In the genomic region with DNA sequence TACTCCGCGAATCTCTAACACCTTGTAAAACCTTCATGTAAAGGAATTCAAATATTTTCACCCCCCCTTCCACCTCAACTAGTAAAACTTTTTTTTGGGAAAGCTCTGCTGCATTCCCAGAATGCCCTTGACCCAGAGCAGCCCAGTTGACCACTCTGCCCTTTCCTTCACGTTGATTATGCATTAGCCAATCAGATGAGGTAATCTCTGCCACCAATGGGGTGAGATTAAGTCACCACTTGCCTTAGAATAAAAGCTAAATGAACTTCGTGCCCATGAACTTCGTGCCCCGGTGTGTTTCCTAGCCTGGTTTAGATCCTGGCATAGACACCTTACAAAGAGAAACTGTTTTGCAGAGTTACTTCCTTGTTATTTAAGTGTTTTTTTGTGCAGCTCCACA, we compare ENCODE assay signal across 8 mouse cellular contexts. TPM values are rescaled to one million over a fixed set of nuclear protein-coding genes. Genes with fewer than 3 reads are reported as not detected.
DNase-seq lines count a peak whose midpoint lies in the region; ATAC-seq and TF ChIP-seq lines count a peak whose summit lies in the region.

No protein-coding gene starts in this region.

- H3K4me2 ChIP-seq in hindbrain, embryonic 16.5 days (ENCODE audit: low read length): peak overlapping the region; percentile 78
- peak overlapping the region; percentile 86 for H3K4me2 ChIP-seq in liver, embryonic 14.5 days (ENCODE audit: low read depth)

- H3K27me3 ChIP-seq in erythroblast, embryonic 14.5 days (ENCODE audit: control insufficient read depth): no peaks in the 10 kb centered on the region
- no peaks in the 10 kb centered on the region for H3K27me3 ChIP-seq in hindbrain, embryonic 16.5 days (replicated peaks; ENCODE audit: control insufficient read depth, insufficient read depth, low read length)
- H3K27me3 ChIP-seq in liver, embryonic 14.5 days (ENCODE audit: control insufficient read depth, insufficient read depth, low read length): no peaks in the 10 kb centered on the region
- no peaks in the 10 kb centered on the region for H3K27me3 ChIP-seq in small intestine, adult 2 months (ENCODE audit: control insufficient read depth, insufficient read depth, low read length)

- no peak for TF ChIP-seq POLR2A in small intestine, adult 2 months (IDR thresholded peaks at IDR 0.05; ENCODE audit: low read depth, low read length)

- no peak for TF ChIP-seq CTCF in liver, embryonic 14.5 days (IDR thresholded peaks at IDR 0.05; ENCODE audit: low read depth)
- no peak for TF ChIP-seq CTCF in small intestine, adult 2 months (IDR thresholded peaks at IDR 0.05; ENCODE audit: extremely low read depth, insufficient read length, insufficient replicate concordance, low read depth, low read length)

- DNase-seq in liver, embryonic 14.5 days (ENCODE audit: low read depth in 3 of 3, low spot score in 3 of 3): no peak
- no peak for DNase-seq in urinary bladder, postnatal 25 days (ENCODE audit: low spot score)
- DNase-seq in frontal cortex, postnatal 25 days (ENCODE audit: low spot score in 2 of 2): no peak

- no peak for ATAC-seq in erythroblast, adult 5-6 weeks (replicated peaks; ENCODE audit: low FRiP score, poor library complexity, severe bottlenecking)
- 0 out of 2 replicates have a peak, but pooled peaks have one; percentile 18 for ATAC-seq in common myeloid progenitor, adult 5-6 weeks (replicated peaks; ENCODE audit: low read depth, poor library complexity, severe bottlenecking)
- no peak for ATAC-seq in hindbrain, embryonic 16.5 days
- no peak for ATAC-seq in liver, embryonic 14.5 days (ENCODE audit: insufficient read depth)

- TF ChIP-seq EP300 in liver, embryonic 14.5 days (IDR thresholded peaks at IDR 0.05; ENCODE audit: low read depth): no peak

- H3K4me1 ChIP-seq in erythroblast, embryonic 14.5 days (ENCODE audit: control insufficient read depth): peaks cover 44% of the 10 kb centered on the region
- H3K4me1 ChIP-seq in hindbrain, embryonic 16.5 days (ENCODE audit: control insufficient read depth, insufficient read depth, low read depth, low read length): peaks cover 11% of the 10 kb centered on the region
- H3K4me1 ChIP-seq in liver, embryonic 14.5 days (replicated peaks; ENCODE audit: control insufficient read depth in 2 of 2, insufficient read depth in 2 of 2, low read length in 1 of 2): peaks cover 6 to 21% of the 10 kb centered on the region in 2 experiments
- peaks cover 10% of the 10 kb centered on the region for H3K4me1 ChIP-seq in small intestine, adult 2 months (ENCODE audit: control insufficient read depth, insufficient read depth, insufficient read length, low read length)

- no peaks in the 10 kb centered on the region; the same call in 1 of the 2 replicates for H3K36me3 ChIP-seq in erythroblast, embryonic 14.5 days (ENCODE audit: control insufficient read depth)
- H3K36me3 ChIP-seq in hindbrain, embryonic 16.5 days (ENCODE audit: control insufficient read depth, insufficient read depth, low read length): no peaks in the 10 kb centered on the region
- H3K36me3 ChIP-seq in liver, embryonic 14.5 days (replicated peaks; ENCODE audit: control insufficient read depth, insufficient read depth, low read depth): no peaks in the 10 kb centered on the region
- no peaks in the 10 kb centered on the region for H3K36me3 ChIP-seq in small intestine, adult 2 months (ENCODE audit: control insufficient read depth, insufficient read depth, low read length)

- H3K9ac ChIP-seq in hindbrain, embryonic 16.5 days (ENCODE audit: low read depth, low read length): peak overlapping the region; percentile 80
- H3K9ac ChIP-seq in liver, embryonic 14.5 days (replicated peaks): peak overlapping the region; percentile 87

- H3K27ac ChIP-seq in hindbrain, embryonic 16.5 days (ENCODE audit: low read depth, low read length): peak overlapping the region; percentile 90
- H3K27ac ChIP-seq in liver, embryonic 14.5 days: peak overlapping the region; percentile 90
- H3K27ac ChIP-seq in small intestine, adult 2 months (ENCODE audit: insufficient read depth, low read depth, low read length): peak overlapping the region; percentile 99

- H3K4me3 ChIP-seq in erythroblast, embryonic 14.5 days (replicated peaks): peak overlapping the region; percentile 78
- H3K4me3 ChIP-seq in hindbrain, embryonic 16.5 days (ENCODE audit: low read length): peak overlapping the region; percentile 72
- H3K4me3 ChIP-seq in liver, embryonic 14.5 days (ENCODE audit: insufficient read depth in 1 of 2, low read depth in 2 of 2, low read length in 2 of 2): peak overlapping the region; percentile 32 to 60
- H3K4me3 ChIP-seq in small intestine, adult 2 months (ENCODE audit: low read depth, low read length): peak overlapping the region; percentile 80

- WGBS in hindbrain, embryonic 16.5 days: 41% methylated on average over 6 of the region's 6 CpGs
- WGBS in liver, embryonic 14.5 days (ENCODE audit: insufficient replicate concordance): 33% methylated on average over 6 of the region's 6 CpGs
- 4% methylated on average over 6 of the region's 6 CpGs for WGBS in small intestine, adult 2 months

- no peaks in the 10 kb centered on the region for H3K9me3 ChIP-seq in erythroblast, embryonic 14.5 days (ENCODE audit: control insufficient read depth, low read length)
- no peaks in the 10 kb centered on the region for H3K9me3 ChIP-seq in hindbrain, embryonic 16.5 days (ENCODE audit: control insufficient read depth, low read length)
- H3K9me3 ChIP-seq in liver, embryonic 14.5 days (ENCODE audit: control insufficient read depth, low read length): peaks cover 2% of the 10 kb centered on the region; the same call in 1 of the 2 replicates

RNA-seq across cellular contexts. Expression of a gene that starts 20.6 kb away (rescaled TPM):
- not detected in 2 replicates for polyA plus RNA-seq in erythroblast, embryonic 14.5 days (2012)
- not detected in 2 replicates for total RNA-seq in erythroblast, adult 5-6 weeks (2015; ENCODE audit: low replicate concordance)
- total RNA-seq in erythroblast, adult 5-6 weeks (2017; ENCODE audit: low replicate concordance): not detected in 2 replicates
- not detected in 2 replicates for total RNA-seq in common myeloid progenitor, adult 5-6 weeks (2017)
- not detected in 2 replicates for polyA plus RNA-seq in hindbrain, embryonic 16.5 days (2015; fragmentation: Nextera tagmentation; extraction: Ambion mirVana)
- not detected in 2 replicates for polyA plus RNA-seq in liver, embryonic 14.5 days (2012; rRNA removed)
- not detected in 2 replicates for polyA plus RNA-seq in liver, embryonic 14.5 days (2014; fragmentation: Nextera tagmentation; extraction: Ambion mirVana)
- 23.4 TPM in 1 of 2 replicates, not detected in the other for polyA plus RNA-seq in small intestine, adult 2 months (2012; rRNA removed)

RNA-seq across cellular contexts. Expression of a gene that starts 31.5 kb away (rescaled TPM):
- polyA plus RNA-seq in erythroblast, embryonic 14.5 days (2012): 1.5 and 1.7 TPM in 2 replicates
- total RNA-seq in erythroblast, adult 5-6 weeks (2015; ENCODE audit: low replicate concordance): 236 and 252 TPM in 2 replicates
- total RNA-seq in erythroblast, adult 5-6 weeks (2017; ENCODE audit: low replicate concordance): 105 and 186 TPM in 2 replicates
- total RNA-seq in common myeloid progenitor, adult 5-6 weeks (2017): 481 and 507 TPM in 2 replicates
- 975 and 1,060 TPM in 2 replicates for polyA plus RNA-seq in hindbrain, embryonic 16.5 days (2015; fragmentation: Nextera tagmentation; extraction: Ambion mirVana)
- polyA plus RNA-seq in liver, embryonic 14.5 days (2012; rRNA removed): 67.7 and 91.6 TPM in 2 replicates
- polyA plus RNA-seq in liver, embryonic 14.5 days (2014; fragmentation: Nextera tagmentation; extraction: Ambion mirVana): 259 and 262 TPM in 2 replicates
- polyA plus RNA-seq in small intestine, adult 2 months (2012; rRNA removed): 11.5 and 25.9 TPM in 2 replicates

RNA-seq across cellular contexts. Expression of a gene that starts 41.4 kb away (rescaled TPM):
- polyA plus RNA-seq in erythroblast, embryonic 14.5 days (2012): not detected in 2 replicates
- total RNA-seq in erythroblast, adult 5-6 weeks (2015; ENCODE audit: low replicate concordance): not detected in 2 replicates
- not detected in 2 replicates for total RNA-seq in erythroblast, adult 5-6 weeks (2017; ENCODE audit: low replicate concordance)
- not detected in 2 replicates for total RNA-seq in common myeloid progenitor, adult 5-6 weeks (2017)
- not detected in 2 replicates for polyA plus RNA-seq in hindbrain, embryonic 16.5 days (2015; fragmentation: Nextera tagmentation; extraction: Ambion mirVana)
- polyA plus RNA-seq in liver, embryonic 14.5 days (2012; rRNA removed): 0.06 TPM in 2 replicates
- not detected in 2 replicates for polyA plus RNA-seq in liver, embryonic 14.5 days (2014; fragmentation: Nextera tagmentation; extraction: Ambion mirVana)
- polyA plus RNA-seq in small intestine, adult 2 months (2012; rRNA removed): 42.4 and 23,172 TPM in 2 replicates

Comparison
In these comparisons a context has a peak if more than half of its experiments do, and no peak if none do; other contexts are left out.
1. RNA of a gene that starts 41.4 kb away (polyA plus RNA-seq): 42.4 to 23,172 TPM in small intestine, adult 2 months; 0.06 TPM in liver, embryonic 14.5 days, not detected in erythroblast, embryonic 14.5 days and not detected in hindbrain, embryonic 16.5 days; every median in the first group is over 10 times any median in the second.
2. Peak in every context shown above with its lines, with median percentiles within 50 percentile points of each other: H3K4me3 ChIP-seq and H3K27ac ChIP-seq.